10 mouse cellular contexts compared by ENCODE assay signal in the genomic region with DNA sequence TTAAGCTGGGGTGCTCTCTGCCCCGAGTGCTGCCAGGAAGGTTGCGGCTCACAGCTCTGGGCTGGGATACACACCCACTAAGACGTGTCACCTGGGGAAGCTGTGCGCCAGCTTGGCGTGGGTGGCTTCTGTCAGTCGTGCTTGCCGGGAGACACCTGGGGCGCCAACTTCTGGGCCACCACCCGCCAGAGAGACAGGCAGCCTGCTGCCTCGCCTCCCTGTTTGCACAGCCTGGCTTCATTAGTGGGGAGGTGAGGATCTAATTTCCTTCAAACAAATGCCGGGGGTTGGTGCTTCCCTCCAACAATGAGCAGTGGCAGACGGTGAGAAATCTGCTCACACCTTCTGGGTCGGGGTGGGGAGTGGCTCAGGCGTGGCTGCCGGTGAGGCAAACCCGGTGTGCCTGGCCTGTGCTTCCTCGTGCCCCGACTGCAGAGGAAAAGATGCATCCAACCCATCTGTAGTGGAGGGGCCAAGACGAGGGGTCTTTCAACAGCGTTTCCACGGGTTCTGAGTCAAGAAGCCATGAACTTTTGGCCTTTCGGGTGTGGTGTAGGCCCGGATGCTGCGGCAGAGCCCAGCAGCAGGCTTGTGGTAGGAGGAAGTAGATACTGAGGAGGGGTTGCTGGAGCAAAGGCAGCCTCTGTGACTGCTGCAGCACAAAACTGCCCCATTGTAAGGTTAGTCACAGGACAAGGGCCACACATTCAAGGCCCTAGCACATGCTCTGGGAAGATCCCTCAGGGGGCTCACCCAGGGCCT.
DNase-seq lines count a peak whose midpoint lies in the region; TF ChIP-seq lines count a peak whose summit lies in the region.
"Had no signal": no experiment of that assay in that cellular context is flagged by ENCODE, and none has a peak within 500 bp of the region (broad histone marks: within the 10 kb centered on the region; RNA-seq: fewer than 3 reads in every experiment).

No protein-coding gene starts in this region.

- H3K36me3 ChIP-seq in limb, embryonic 10.5 days: no peaks in the 10 kb centered on the region
- no peaks in the 10 kb centered on the region for H3K36me3 ChIP-seq in thymus, adult 2 months (ENCODE audit: control insufficient read depth, insufficient read depth, low read length)
- H3K36me3 ChIP-seq: neural tube, embryonic 12.5 days had no signal

- intact Hi-C loops in left cerebral cortex, postnatal 4 days (cut with DNase I): no loop called here

- H3K27ac ChIP-seq in limb, embryonic 10.5 days: no peak overlapping the region
- no peak overlapping the region for H3K27ac ChIP-seq in thymus, adult 2 months (ENCODE audit: control insufficient read depth, insufficient read depth, low read length)
- H3K27ac ChIP-seq: heart, adult 2 months; neural tube, embryonic 12.5 days had no signal

- no peak for TF ChIP-seq CTCF in brain, embryonic 14.5 days (IDR thresholded peaks at IDR 0.05; ENCODE audit: borderline replicate concordance, extremely low read depth, insufficient read depth, insufficient read length)
- no peak for TF ChIP-seq CTCF in thymus, adult 2 months (IDR thresholded peaks at IDR 0.05; ENCODE audit: borderline replicate concordance, control insufficient read depth, extremely low read depth, insufficient read depth, low read length, poor library complexity)

- H3K4me3 ChIP-seq in limb, embryonic 10.5 days: no peak overlapping the region
- H3K4me3 ChIP-seq in thymus, adult 2 months (ENCODE audit: control insufficient read depth, insufficient read depth, low read length): peak overlapping the region; percentile 34
- H3K4me3 ChIP-seq: heart, adult 2 months; neural tube, embryonic 12.5 days had no signal

- peaks cover 10% of the 10 kb centered on the region for H3K4me1 ChIP-seq in limb, embryonic 10.5 days
- peaks cover 18% of the 10 kb centered on the region for H3K4me1 ChIP-seq in thymus, adult 2 months (replicated peaks; ENCODE audit: control insufficient read depth, insufficient read depth, low read length)
- H3K4me1 ChIP-seq: neural tube, embryonic 12.5 days had no signal

- peak; percentile 44 for DNase-seq in left cerebral cortex, adult 11 months (ENCODE audit: low spot score)
- no peak for DNase-seq in left cerebral cortex, postnatal 4 days
- DNase-seq in brain, embryonic 14.5 days (ENCODE audit: low read depth): peak; percentile 44
- peak; percentile 33 for DNase-seq in limb, embryonic 10.5 days (ENCODE audit: low spot score)
- DNase-seq in thymus, adult 2 months: peak; percentile 49
- DNase-seq in yolk sac, embryonic 10.5 days (ENCODE audit: low spot score): no peak
- DNase-seq in testis, postnatal 10 days (ENCODE audit: low spot score): no peak
- no peak for DNase-seq in neural tube, embryonic 10.5 days (ENCODE audit: extremely low spot score, low spot score)

- TF ChIP-seq POLR2A in brain, embryonic 14.5 days (IDR thresholded peaks at IDR 0.05; ENCODE audit: borderline replicate concordance, extremely low read depth, insufficient read depth, insufficient read length, poor library complexity, severe bottlenecking): no peak
- TF ChIP-seq POLR2A in thymus, adult 2 months (IDR thresholded peaks at IDR 0.05; ENCODE audit: control insufficient read depth, extremely low read depth, insufficient read depth, low read length, poor library complexity): no peak

- H3K27me3 ChIP-seq in limb, embryonic 10.5 days (ENCODE audit: low read depth, poor library complexity, severe bottlenecking): no peaks in the 10 kb centered on the region
- H3K27me3 ChIP-seq in thymus, adult 2 months (ENCODE audit: control insufficient read depth, insufficient read depth, low read length): no peaks in the 10 kb centered on the region
- H3K27me3 ChIP-seq: neural tube, embryonic 12.5 days had no signal

- WGBS in limb, embryonic 10.5 days: 29% methylated on average over 24 of the region's 24 CpGs
- WGBS in thymus, adult 2 months: 6% methylated on average over 24 of the region's 24 CpGs

- no peaks in the 10 kb centered on the region for H3K9me3 ChIP-seq in limb, embryonic 10.5 days (replicated peaks)

Comparison
In these comparisons a context has a peak if more than half of its experiments do, and no peak if none do; other contexts are left out.
1. DNase-seq: peak in left cerebral cortex, adult 11 months (single experiment), brain, embryonic 14.5 days (single experiment), limb, embryonic 10.5 days (single experiment) and thymus, adult 2 months (single experiment); none in left cerebral cortex, postnatal 4 days (single experiment), yolk sac, embryonic 10.5 days (single experiment), testis, postnatal 10 days (single experiment) and neural tube, embryonic 10.5 days (single experiment).